Mouse (Mus musculus) MEL (cell line): Measurements from ENCODE around the gene Gm12394.

Source experiments
- BHLHE40 ChIP-seq: IDR thresholded peaks from 2 replicates; pipeline ENCODE4 v1.6.1; 2012; ENCODE audit warnings: low read depth, mild to moderate bottlenecking, inconsistent platforms, low read length, improper control_type of control experiment, borderline replicate concordance
- CHD1 ChIP-seq: IDR thresholded peaks from 2 replicates; pipeline ENCODE4 v1.6.1; 2012; ENCODE audit warnings: low read depth, mild to moderate bottlenecking, inconsistent platforms, low read length, improper control_type of control experiment
- EP300 ChIP-seq, 2 experiments: IDR thresholded peaks; 2 replicates each; pipeline ENCODE4 v1.6.1; 2011; ENCODE audit warnings: improper control_type of control experiment in 2 of 2, low read length in 2 of 2, low read depth in 1 of 2, mild to moderate bottlenecking in 1 of 2
- GATA1 ChIP-seq: IDR thresholded peaks from 2 replicates; pipeline ENCODE4 v1.6.1; 2011; ENCODE audit warnings: low read depth, low read length, improper control_type of control experiment
- MEF2A ChIP-seq: IDR thresholded peaks from 2 replicates; pipeline ENCODE4 v1.6.1; 2014; ENCODE audit warnings: low read depth, mild to moderate bottlenecking, inconsistent platforms, low read length, improper control_type of control experiment; ENCODE audit not compliant: poor library complexity, insufficient replicate concordance, severe bottlenecking; ENCODE audit errors: extremely low read depth
- POLR2A ChIP-seq, 2 experiments: IDR thresholded peaks; 2 replicates each; pipeline ENCODE4 v1.6.1; 2011 to 2012; ENCODE audit warnings: low read length in 2 of 2, mild to moderate bottlenecking in 2 of 2, control low read depth in 1 of 2, improper control_type of control experiment in 1 of 2, low read depth in 1 of 2, moderate library complexity in 1 of 2; ENCODE audit not compliant: control insufficient read depth in 1 of 2, insufficient read depth in 1 of 2, poor library complexity in 1 of 2

DNA sequence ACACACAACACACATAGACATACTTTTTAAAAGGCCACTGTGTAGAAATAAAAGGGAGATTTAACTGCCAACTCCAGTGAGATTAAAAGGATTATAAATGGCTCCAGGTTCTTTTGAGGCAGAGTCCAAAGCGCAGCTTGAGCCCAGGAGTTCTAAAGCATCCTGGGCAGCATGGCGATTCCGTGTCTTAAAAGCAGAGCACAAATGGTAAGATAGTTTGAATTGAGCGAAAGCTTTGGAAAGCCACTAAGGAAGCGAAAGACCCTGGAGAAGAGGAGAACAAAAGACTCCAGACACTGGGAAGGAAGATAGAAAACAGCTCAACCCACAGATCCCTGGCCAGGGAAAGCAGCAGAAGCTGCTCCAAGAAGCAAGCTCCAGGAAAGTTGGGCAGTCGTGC is 48.4 kb upstream of the Gm12394 start:
- TF ChIP-seq MEF2A (no peak), EP300 (IDR thresholded peaks at IDR 0.05; ENCODE audit: low read depth in 1 of 2, low read length in 2 of 2) (no peak), CHD1 (no peak), BHLHE40 (no peak), POLR2A (IDR thresholded peaks at IDR 0.05; ENCODE audit: control insufficient read depth in 1 of 2, insufficient read depth in 1 of 2, low read depth in 1 of 2, low read length in 2 of 2, poor library complexity in 1 of 2) (no peak), GATA1 (no peak)
